Mouse (Mus musculus) ES-Bruce4 (cell line): ENCODE measurements around the gene Fosl1. TPM values are rescaled to one million over a fixed set of nuclear protein-coding genes. Genes with fewer than 3 reads are reported as not detected.

Source experiments
- H3K27ac ChIP-seq: 2 replicates; pipeline ENCODE4 v1.5.1; 2012; ENCODE audit warnings: low read length, inconsistent platforms; ENCODE audit not compliant: insufficient read depth
- H3K27me3 ChIP-seq: 2 replicates; pipeline ENCODE4 v1.6.1; 2012; ENCODE audit warnings: mild to moderate bottlenecking, low read length, inconsistent platforms; ENCODE audit not compliant: control insufficient read depth, poor library complexity, insufficient read depth, severe bottlenecking
- H3K36me3 ChIP-seq: 2 replicates; pipeline ENCODE4 v1.6.1; 2012; ENCODE audit warnings: inconsistent platforms, mild to moderate bottlenecking, low read length, moderate library complexity; ENCODE audit not compliant: control insufficient read depth, poor library complexity, insufficient read depth, severe bottlenecking
- H3K4me1 ChIP-seq: one replicate; pipeline ENCODE4 v1.8.1; 2011; ENCODE audit warnings: low read length; ENCODE audit not compliant: control insufficient read depth, insufficient read depth
- H3K4me3 ChIP-seq: 2 replicates; pipeline ENCODE4 v1.5.1; 2011; ENCODE audit warnings: low read depth, mild to moderate bottlenecking, low read length
- H3K9ac ChIP-seq: 2 replicates; pipeline ENCODE4 v1.6.1; 2012; ENCODE audit warnings: low read depth, mild to moderate bottlenecking, inconsistent platforms; ENCODE audit not compliant: poor library complexity, severe bottlenecking
- H3K9me3 ChIP-seq: replicated peaks from 2 replicates; pipeline ENCODE4 v1.6.1; 2012; ENCODE audit warnings: mild to moderate bottlenecking, low read length, inconsistent platforms; ENCODE audit not compliant: control insufficient read depth, poor library complexity, insufficient read depth, severe bottlenecking
- CTCF ChIP-seq: IDR thresholded peaks from one replicate; pipeline ENCODE4 v1.8.1; 2011; ENCODE audit warnings: low read depth, low read length
- EP300 ChIP-seq: IDR thresholded peaks from 2 replicates; pipeline ENCODE4 v1.6.1; 2011; ENCODE audit warnings: low read depth, low read length; ENCODE audit not compliant: insufficient read depth
- POLR2A ChIP-seq: IDR thresholded peaks from one replicate; pipeline ENCODE4 v1.8.1; 2011; ENCODE audit warnings: low read length; ENCODE audit not compliant: insufficient read depth
- polyA plus RNA-seq: library from polyadenylated mRNA; stranded (reverse); fragments of >200 nt; gene quantifications from 2 replicates; pipeline ENCODE4 v1.2.4, GENCODE M21; 2011; ENCODE audit warnings: low read depth; ENCODE audit not compliant: missing spikeins, insufficient read depth, insufficient read length

The Fosl1 gene
- polyA plus RNA-seq, 1 experiment: 1.3 TPM

- TF ChIP-seq EP300: no peak
- TF ChIP-seq CTCF: no peak
- no peak for TF ChIP-seq POLR2A
- H3K36me3 ChIP-seq: no peaks in the 10 kb centered on the region; the same call in 1 of the 2 replicates
- no peak overlapping the region for H3K9ac ChIP-seq
- H3K4me1 ChIP-seq: no peaks in the 10 kb centered on the region
- no peaks in the 10 kb centered on the region for H3K9me3 ChIP-seq
- H3K27me3 ChIP-seq: no peaks in the 10 kb centered on the region
- H3K27ac ChIP-seq: no peak overlapping the region
- no peak overlapping the region for H3K4me3 ChIP-seq
Measured at GRCm38 (mm10) chr19:5459019-5459418, 11.7 kb downstream of the Fosl1 start.

GRCm38 (mm10) chr19:5459896-5460295 is 12.5 kb downstream of the Fosl1 start:
- no peak for TF ChIP-seq POLR2A
- TF ChIP-seq EP300: no peak
- TF ChIP-seq CTCF: no peak
- Histone ChIP-seq H3K9ac (peak overlapping the region; percentile 80), H3K27me3 (no peaks in the 10 kb centered on the region), H3K4me1 (no peaks in the 10 kb centered on the region), H3K4me3 (no peak overlapping the region), H3K36me3 (no peaks in the 10 kb centered on the region), H3K27ac (no peak overlapping the region), H3K9me3 (no peaks in the 10 kb centered on the region)

- Histone ChIP-seq H3K4me3 (peak within 1 kb of the TSS; percentile 98), H3K27me3 (no peaks in the 10 kb centered on the region), H3K9ac (peak within 1 kb of the TSS; percentile 80), H3K36me3 (no peaks in the 10 kb centered on the region; the same call in 1 of the 2 replicates), H3K4me1 (no peaks in the 10 kb centered on the region), H3K27ac (no peak within 1 kb of the TSS), H3K9me3 (no peaks in the 10 kb centered on the region)
- TF ChIP-seq CTCF: no peak
- TF ChIP-seq EP300: no peak
- TF ChIP-seq POLR2A: peak; percentile 69
Measured at GRCm38 (mm10) chr19:5460465-5460911, 13.1 kb downstream of the Fosl1 start, which contains the start of gene Fibp. Gene Fibp, plus strand, starts transcription at chr19:5460615.

- Histone ChIP-seq H3K27ac (no peak overlapping the region), H3K4me3 (no peak overlapping the region), H3K9ac (no peak overlapping the region), H3K4me1 (no peaks in the 10 kb centered on the region), H3K27me3 (no peaks in the 10 kb centered on the region), H3K9me3 (no peaks in the 10 kb centered on the region), H3K36me3 (peaks cover 3% of the 10 kb centered on the region; the same call in 1 of the 2 replicates)
- TF ChIP-seq EP300 (no peak), CTCF (no peak), POLR2A (no peak)
Measured at GRCm38 (mm10) chr19:5461411-5461810, 14.1 kb downstream of the Fosl1 start.

GRCm38 (mm10) chr19:5463212-5463611 is 15.9 kb downstream of the Fosl1 start:
- Histone ChIP-seq H3K9me3 (no peaks in the 10 kb centered on the region), H3K27me3 (no peaks in the 10 kb centered on the region), H3K27ac (no peak overlapping the region), H3K36me3 (peaks cover 3% of the 10 kb centered on the region; the same call in 1 of the 2 replicates), H3K4me3 (no peak overlapping the region), H3K4me1 (no peaks in the 10 kb centered on the region), H3K9ac (no peak overlapping the region)
- TF ChIP-seq CTCF: no peak

GRCm38 (mm10) chr19:5463791-5464562 is 16.6 kb downstream of the Fosl1 start:
- peaks cover 3% of the 10 kb centered on the region; the same call in 1 of the 2 replicates for H3K36me3 ChIP-seq
- TF ChIP-seq EP300 (no peak), POLR2A (no peak), CTCF (peak; percentile 97)

More at GRCm38 (mm10) chr19:5463791-5464562, 16.6 kb downstream of the Fosl1 start:
- no peaks in the 10 kb centered on the region for H3K9me3 ChIP-seq
- H3K9ac ChIP-seq: no peak overlapping the region
- no peaks in the 10 kb centered on the region for H3K27me3 ChIP-seq
- no peak overlapping the region for H3K27ac ChIP-seq
- peak overlapping the region; percentile 40 for H3K4me3 ChIP-seq
- H3K4me1 ChIP-seq: no peaks in the 10 kb centered on the region
